Mouse (Mus musculus) myocyte (in vitro differentiated cells): ENCODE measurements around the gene Tnrc6c.

ENCODE experiments used
- MAX ChIP-seq: IDR thresholded peaks from one replicate; pipeline ENCODE4 v1.6.1; 2011; ENCODE audit warnings: low read depth, mild to moderate bottlenecking, control low read depth
- POLR2A ChIP-seq: IDR thresholded peaks from one replicate; pipeline ENCODE4 v1.6.1; 2011; ENCODE audit warnings: low read depth, mild to moderate bottlenecking, control low read depth, moderate library complexity; ENCODE audit not compliant: insufficient read length
- POLR2AphosphoS2 ChIP-seq: IDR thresholded peaks from one replicate; pipeline ENCODE4 v1.6.1; 2011; ENCODE audit warnings: low read depth, control low read depth; ENCODE audit not compliant: insufficient read length
- REST ChIP-seq: IDR thresholded peaks from one replicate; pipeline ENCODE4 v1.6.1; 2011; ENCODE audit warnings: mild to moderate bottlenecking, control low read depth, moderate library complexity; ENCODE audit not compliant: insufficient read depth, insufficient read length
- SRF ChIP-seq: IDR thresholded peaks from one replicate; pipeline ENCODE4 v1.6.1; 2011; ENCODE audit warnings: low read depth; ENCODE audit not compliant: control insufficient read depth, insufficient read length

GRCm38 (mm10) chr11:117742715-117743114 lies 88.6 kb downstream of the Tnrc6c start:
- no peak for TF ChIP-seq POLR2AphosphoS2
- TF ChIP-seq MAX = no peak
- no peak for TF ChIP-seq POLR2A
- no peak for TF ChIP-seq SRF
- TF ChIP-seq REST = no peak
